Mouse (Mus musculus): Measurements from ENCODE around the gene Cldn8.

Gene Cldn8

GRCm38 (mm10) chr16:88563045-88563913 is at the start of gene Cldn8:
TSS of gene Cldn8 (minus strand) at chr16:88563183.
- peak; percentile 89 for DNase-seq (ENCODE audit: extremely low read depth, low read depth, low spot score)

GRCm38 (mm10) chr16:88612712-88613111 is 49.7 kb upstream of the Cldn8 start:
- no peak for DNase-seq (ENCODE audit: extremely low read depth, low read depth, low spot score)

DNA sequence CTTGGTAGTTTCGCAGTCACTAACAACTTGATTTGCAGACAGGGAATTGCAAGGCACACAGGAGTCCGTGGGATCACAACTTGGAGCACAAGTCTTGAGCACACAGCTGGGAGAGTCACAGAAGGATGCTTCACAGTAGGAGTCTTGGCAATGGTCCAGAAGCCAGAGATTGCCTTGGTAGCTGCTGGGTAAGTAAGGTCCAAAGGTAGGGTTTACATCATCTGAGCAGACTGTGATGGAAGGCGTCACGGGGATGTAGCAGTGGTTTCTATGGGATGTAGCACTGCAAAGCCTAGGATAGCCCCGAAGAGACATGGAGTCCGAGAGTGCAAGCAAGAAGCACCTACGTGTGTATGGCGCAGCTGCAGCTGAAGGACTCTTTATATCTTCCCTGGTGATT is 48.9 kb upstream of the Cldn8 start, which contains the start of gene Krtap24-1:
TSS of gene Krtap24-1 (minus strand) at position 358 of the 400 bp plus-strand sequence.
- no peak for DNase-seq (ENCODE audit: extremely low read depth, low read depth, low spot score)

- DNase-seq (ENCODE audit: extremely low read depth, low read depth, low spot score), result no peak
These were observed 41.6 kb upstream of the Cldn8 start for GRCm38 (mm10) chr16:88604570-88604969.

DNA sequence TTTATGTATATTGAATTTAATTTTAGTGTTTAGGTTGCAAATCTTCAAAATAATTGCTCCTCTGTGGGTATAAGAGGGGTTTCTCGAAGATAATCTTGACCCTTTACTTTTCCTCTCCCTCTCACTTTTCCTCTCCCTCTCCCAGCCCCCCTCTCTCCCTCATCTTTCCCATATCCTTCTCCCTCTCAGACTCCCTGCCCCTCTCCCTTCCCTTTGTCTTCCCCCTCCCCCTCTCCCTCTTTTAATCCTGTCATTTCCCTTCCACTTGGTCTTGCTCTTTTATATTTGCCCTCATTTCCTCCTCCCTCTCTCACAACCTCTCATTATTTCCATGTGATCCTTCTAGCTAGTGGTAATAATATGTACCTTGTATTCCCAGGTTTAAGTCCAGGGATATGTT is 39.5 kb upstream of the Cldn8 start:
- DNase-seq (ENCODE audit: extremely low read depth, low read depth, low spot score), result no peak

GRCm38 (mm10) chr16:88600303-88600702 is 37.3 kb upstream of the Cldn8 start:
- DNase-seq (ENCODE audit: extremely low read depth, low read depth, low spot score), result no peak

DNA sequence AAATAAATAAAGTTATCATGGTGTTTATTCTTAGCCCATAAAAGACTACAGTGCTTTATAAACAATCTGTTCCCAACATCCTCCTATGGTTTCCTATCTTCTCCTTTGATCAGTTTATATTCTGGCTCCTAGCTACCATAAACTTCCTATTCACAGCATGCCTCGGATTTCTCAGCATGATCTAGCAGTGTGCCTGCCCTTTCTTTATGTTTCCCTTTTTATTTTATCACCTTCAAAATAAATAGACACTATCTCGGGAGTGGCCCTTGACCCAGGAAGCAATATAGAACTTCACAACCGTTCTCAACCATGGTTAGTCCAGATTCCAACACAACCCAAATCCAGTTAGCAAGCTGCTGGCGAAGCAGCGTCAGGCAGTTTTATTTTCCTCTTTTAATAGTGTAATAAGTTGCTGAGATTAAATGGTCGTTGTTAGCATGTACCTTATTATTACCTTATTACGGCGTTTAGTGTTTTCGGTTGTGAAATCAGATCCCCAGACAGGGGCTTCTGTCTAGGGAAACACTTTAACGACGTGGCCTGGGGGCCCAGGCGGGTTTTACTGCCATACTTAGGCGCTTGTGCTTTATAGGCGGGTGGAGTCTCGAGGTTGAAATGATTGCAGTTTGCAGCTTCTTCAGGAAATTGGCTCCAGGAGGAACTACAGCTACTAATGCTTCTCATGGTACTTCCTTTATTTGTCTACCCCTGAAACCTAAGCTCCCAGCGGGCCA is 36.7 kb upstream of the Cldn8 start:
- DNase-seq (ENCODE audit: extremely low read depth, low read depth, low spot score), result no peak

DNA sequence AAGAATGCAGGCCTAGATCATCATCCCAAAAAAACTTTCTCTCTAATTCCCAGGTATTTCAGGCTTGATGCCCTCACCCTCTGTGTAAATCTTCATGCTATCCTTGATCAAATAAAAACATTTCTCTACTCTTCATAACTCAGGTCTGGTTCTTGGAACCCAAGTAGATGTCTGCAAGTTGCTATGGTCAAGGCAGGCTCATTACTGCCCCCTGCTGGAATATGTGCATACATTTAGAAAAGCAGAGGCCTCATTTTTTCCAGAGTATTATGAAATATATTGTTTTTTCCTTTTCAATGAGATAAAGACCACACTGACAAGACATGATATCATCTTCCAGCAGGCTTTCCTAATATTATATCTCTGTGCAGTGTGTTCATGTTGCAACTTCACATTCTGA is 29.8 kb upstream of the Cldn8 start:
- no peak for DNase-seq (ENCODE audit: extremely low read depth, low read depth, low spot score)

- DNase-seq (ENCODE audit: extremely low read depth, low read depth, low spot score), result no peak
These were observed 20.4 kb upstream of the Cldn8 start for GRCm38 (mm10) chr16:88583338-88583737.

DNA sequence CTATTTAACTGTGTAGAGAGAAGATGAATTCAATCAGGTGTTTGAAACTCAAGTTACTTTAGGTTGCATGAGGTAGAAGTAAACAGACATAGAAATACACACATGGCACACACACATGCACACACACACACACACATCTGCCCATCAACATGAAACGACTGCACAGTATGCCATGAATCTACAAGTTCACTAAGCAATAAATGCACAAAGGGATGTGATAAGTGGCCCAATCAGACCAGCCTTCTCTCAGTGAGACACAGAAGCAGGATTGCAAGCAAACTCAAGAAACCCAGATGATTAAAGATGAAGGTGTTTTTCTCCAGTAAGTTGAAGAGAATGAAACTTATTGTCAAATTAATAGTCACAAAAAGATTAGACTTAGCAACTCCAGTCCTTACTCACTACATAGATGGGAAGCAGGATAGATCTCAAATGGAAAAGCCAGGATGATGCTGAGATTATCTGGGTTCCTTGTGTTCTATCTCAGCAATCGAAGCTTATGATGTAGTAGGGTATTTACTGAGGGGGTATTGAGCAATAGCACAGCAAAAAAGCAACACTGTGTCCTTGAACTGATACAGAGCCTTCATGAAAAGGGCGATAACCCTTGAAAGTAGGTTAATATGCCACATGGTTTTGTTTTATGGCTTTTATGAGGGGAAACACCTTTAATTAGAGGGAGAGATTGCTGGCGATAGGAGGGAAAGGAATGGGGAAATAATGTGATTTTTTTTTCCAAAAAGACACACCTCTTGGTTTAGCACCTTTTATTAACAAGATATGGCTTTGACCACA is 13.1 kb upstream of the Cldn8 start:
- DNase-seq (ENCODE audit: extremely low read depth, low read depth, low spot score), result no peak

GRCm38 (mm10) chr16:88572904-88573404 is 10.0 kb upstream of the Cldn8 start:
- DNase-seq (ENCODE audit: extremely low read depth, low read depth, low spot score), result no peak

GRCm38 (mm10) chr16:88570136-88570535 is 7.2 kb upstream of the Cldn8 start:
- DNase-seq (ENCODE audit: extremely low read depth, low read depth, low spot score), result no peak

DNA sequence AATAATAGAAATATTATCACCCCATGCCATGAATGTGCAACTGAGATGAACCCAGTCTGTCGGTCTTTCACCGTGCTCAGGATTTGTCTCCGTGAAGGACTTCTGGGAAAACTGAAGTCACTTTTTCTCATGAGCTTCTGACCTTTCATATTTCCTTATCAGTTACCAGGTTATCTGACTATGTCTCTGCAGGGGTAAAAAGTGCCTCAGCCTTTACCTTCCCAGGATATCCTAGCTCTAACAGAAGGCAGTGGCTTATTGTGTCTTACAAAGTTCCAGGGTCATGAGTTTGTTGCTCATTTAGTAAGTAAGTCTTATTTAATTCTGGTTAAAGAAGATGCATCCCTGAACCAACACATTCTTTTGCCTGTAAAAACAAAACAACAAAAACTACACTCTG is 6.7 kb upstream of the Cldn8 start:
- no peak for DNase-seq (ENCODE audit: extremely low read depth, low read depth, low spot score)

DNA sequence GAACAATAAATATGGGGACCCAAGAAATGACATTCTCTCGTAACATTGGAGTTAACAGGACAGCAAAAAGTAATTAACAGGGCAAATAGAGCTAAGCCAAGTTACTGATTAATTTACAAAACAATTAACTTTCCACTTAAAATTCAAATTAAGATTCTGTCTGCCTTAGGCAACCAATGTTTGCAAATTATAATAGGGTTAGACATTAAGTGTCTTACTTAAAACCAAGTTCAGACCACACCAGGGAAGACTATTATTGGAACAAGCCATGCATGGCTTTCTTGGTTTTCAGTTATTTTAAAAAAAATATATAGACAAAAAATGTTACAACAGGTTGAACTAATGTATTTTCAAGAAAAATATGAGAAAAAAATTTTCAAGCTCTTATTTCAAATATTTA is 6.1 kb upstream of the Cldn8 start:
- DNase-seq (ENCODE audit: extremely low read depth, low read depth, low spot score), result no peak

DNA sequence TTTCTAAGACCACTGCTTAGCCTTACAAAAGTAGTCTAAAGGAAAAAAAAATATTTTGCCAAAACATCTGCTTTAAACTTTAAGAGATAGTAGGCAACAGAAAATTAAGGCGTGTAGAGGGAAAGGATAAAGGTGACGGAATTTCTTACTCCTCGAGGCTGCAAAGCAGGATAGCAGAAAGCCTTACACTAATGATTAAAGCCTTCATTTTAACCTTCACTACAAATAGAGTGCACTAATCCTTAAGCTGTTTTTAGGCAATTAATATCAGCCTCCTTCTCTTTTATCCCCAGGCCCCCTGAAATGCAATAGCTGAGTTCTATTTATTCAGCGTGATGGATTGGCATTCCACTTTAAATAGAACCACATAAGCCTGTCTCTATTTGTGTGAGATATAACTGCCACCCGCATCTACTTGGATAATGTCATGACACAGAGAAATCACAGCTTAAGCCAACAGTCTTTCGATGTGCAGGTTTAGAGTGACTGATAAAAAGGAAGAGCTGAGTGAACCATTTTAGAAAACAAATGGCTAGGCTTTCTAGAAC is 1.3 kb downstream of the Cldn8 start:
- DNase-seq (ENCODE audit: extremely low read depth, low read depth, low spot score), result no peak

DNA sequence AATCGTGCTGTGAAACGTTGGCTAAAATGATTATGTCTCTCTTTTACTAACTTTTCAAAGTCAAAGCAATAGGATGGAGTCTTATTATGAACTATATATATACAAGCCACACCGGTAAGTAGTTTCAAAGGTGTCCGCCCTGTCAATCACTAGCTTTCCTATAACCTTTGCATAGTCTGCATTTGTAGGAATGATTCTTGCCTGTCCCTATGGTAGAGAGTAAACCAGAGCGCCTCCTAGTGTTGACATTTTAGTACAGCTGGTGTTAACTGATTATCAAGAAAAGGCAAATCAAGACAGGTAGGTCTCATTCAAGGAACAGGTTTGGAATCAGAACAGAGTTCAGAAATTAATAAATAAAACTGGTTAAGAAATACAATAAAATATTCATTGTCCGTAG is 20.5 kb downstream of the Cldn8 start:
- no peak for DNase-seq (ENCODE audit: extremely low read depth, low read depth, low spot score)

GRCm38 (mm10) chr16:88539841-88540487 is 23.0 kb downstream of the Cldn8 start:
- DNase-seq (ENCODE audit: extremely low read depth, low read depth, low spot score), result no peak

DNA sequence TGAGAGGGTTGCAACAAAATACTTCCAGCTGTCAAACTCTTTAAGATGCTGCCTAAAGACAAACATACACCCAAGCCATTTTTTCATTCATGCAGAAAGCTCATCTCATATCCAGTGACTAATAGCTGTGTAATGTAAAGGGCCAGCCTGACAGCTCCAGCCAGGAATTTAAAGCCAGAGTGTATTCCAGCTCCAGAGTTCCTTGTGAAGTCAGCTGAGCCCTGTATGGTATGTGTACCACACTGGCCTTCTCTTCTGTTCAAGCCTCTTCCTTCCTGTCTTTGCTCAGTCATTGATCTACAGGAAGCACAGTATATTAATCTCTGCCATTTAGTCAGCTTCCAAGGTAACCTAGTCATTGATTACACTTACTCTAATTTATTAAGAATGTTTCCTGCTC is 51.6 kb downstream of the Cldn8 start:
- DNase-seq (ENCODE audit: extremely low read depth, low read depth, low spot score), result no peak

Measured in fat pad, adult 2 months (tissue).